Mouse (Mus musculus) bone marrow macrophage, adult 2 months (primary cell): ENCODE measurements around the gene Arhgef3.

ENCODE experiments used
- CTCF ChIP-seq: IDR thresholded peaks from 2 replicates; pipeline ENCODE4 v1.5.1; 2012; ENCODE audit warnings: low read depth, mild to moderate bottlenecking, low read length, moderate library complexity
- POLR2A ChIP-seq: IDR thresholded peaks from 2 replicates; pipeline ENCODE4 v1.6.1; 2012; ENCODE audit warnings: mild to moderate bottlenecking, low read depth, low read length, borderline replicate concordance

DNA sequence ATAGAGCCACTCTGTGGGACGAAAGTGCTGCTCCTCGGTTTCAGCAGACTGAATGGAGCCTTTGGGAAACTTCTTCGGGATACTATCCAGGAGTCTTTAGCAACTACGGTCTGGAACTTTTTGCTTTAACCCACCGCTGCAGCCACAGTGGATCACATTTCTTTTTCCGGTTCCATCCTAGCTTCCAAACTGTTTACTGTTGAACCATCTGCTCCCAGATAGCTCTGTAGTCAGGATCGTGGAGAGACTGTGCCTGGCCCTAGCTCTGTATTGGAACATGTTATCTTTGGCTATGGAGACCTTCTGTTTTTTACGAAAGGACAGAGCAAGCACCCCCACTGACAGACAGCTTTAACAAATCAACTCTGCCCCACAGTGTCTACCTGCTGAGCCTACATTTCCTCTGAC, 257.0 kb downstream of the Arhgef3 start:
- TF ChIP-seq CTCF (no peak), POLR2A (no peak)
